Mouse (Mus musculus) erythroblast, adult 5-6 weeks (primary cell): ENCODE measurements around the gene Ninl. TPM values are rescaled to one million over a fixed set of nuclear protein-coding genes. Genes with fewer than 3 reads are reported as not detected.

Experiments
- ATAC-seq: replicated peaks from 2 replicates; pipeline ENCODE4 v1.8.0; 2016; ENCODE audit warnings: moderate number of reproducible peaks, mild to moderate bottlenecking, moderate TSS enrichment, inconsistent platforms; ENCODE audit not compliant: poor library complexity, low FRiP score, severe bottlenecking
- total RNA-seq, 2 experiments: library from RNA; stranded (forward) in 1 of 2; stranded (reverse) in 1 of 2; fragments of 150-400 nt in 1 of 2; fragments of 200-764, 138-1000 nt in 1 of 2; gene quantifications; 2 replicates each; pipeline versions ENCODE4 v1.2.3 to v1.2.4; 2015 to 2017; ENCODE audit warnings: low replicate concordance in 2 of 2

Gene Ninl
- total RNA-seq (2015; ENCODE audit: low replicate concordance) (16.9 and 21.9 TPM in 2 replicates), total RNA-seq (2017; ENCODE audit: low replicate concordance) (71.1 and 103 TPM in 2 replicates)

GRCm38 (mm10) chr2:151039232-151039695, at the start of gene Ninl, which contains the start of gene Nanp:
Ninl (minus strand) TSS chr2:151039382.
Nanp (minus strand) TSS chr2:151039398.
- peak; percentile 82 for ATAC-seq

GRCm38 (mm10) chr2:151056637-151057036, 17.5 kb upstream of the Ninl start:
- ATAC-seq = no peak

- no peak for ATAC-seq
These were observed 1.2 kb upstream of the Ninl start for GRCm38 (mm10) chr2:151040411-151040810.

GRCm38 (mm10) chr2:151039726-151040125, 544 bp upstream of the Ninl start:
- ATAC-seq = peak; percentile 24

- peak; percentile 10; the same call in 1 of the 2 replicates for ATAC-seq
These were observed 365 bp downstream of the Ninl start for GRCm38 (mm10) chr2:151038811-151039222.

GRCm38 (mm10) chr2:151037876-151038552, 1.2 kb downstream of the Ninl start:
- peak; percentile 78 for ATAC-seq

- ATAC-seq = peak; percentile 31
These were observed 1.9 kb downstream of the Ninl start for GRCm38 (mm10) chr2:151037292-151037691.

- no peak for ATAC-seq
These were observed 2.5 kb downstream of the Ninl start for GRCm38 (mm10) chr2:151036721-151037120.

- ATAC-seq = no peak
These were observed 4.7 kb downstream of the Ninl start for GRCm38 (mm10) chr2:151034435-151034834.

- no peak for ATAC-seq
These were observed 18.0 kb downstream of the Ninl start for GRCm38 (mm10) chr2:151021158-151021557.

- no peak for ATAC-seq
These were observed 23.9 kb downstream of the Ninl start for GRCm38 (mm10) chr2:151015316-151015715.

GRCm38 (mm10) chr2:151011273-151011672, 27.9 kb downstream of the Ninl start:
- peak; percentile 69 for ATAC-seq

GRCm38 (mm10) chr2:151009515-151010085, 29.6 kb downstream of the Ninl start:
- ATAC-seq = peak; percentile 34

GRCm38 (mm10) chr2:151008939-151009509, 30.2 kb downstream of the Ninl start:
- ATAC-seq = peak; percentile 79

GRCm38 (mm10) chr2:151008517-151008932, 30.7 kb downstream of the Ninl start:
- ATAC-seq = peak; percentile 41

GRCm38 (mm10) chr2:151008006-151008405, 31.2 kb downstream of the Ninl start:
- ATAC-seq = no peak

- ATAC-seq = no peak
These were observed 32.8 kb downstream of the Ninl start for GRCm38 (mm10) chr2:151006281-151006945.

GRCm38 (mm10) chr2:151004390-151004789, 34.8 kb downstream of the Ninl start:
- no peak for ATAC-seq

- no peak for ATAC-seq
These were observed 35.4 kb downstream of the Ninl start for GRCm38 (mm10) chr2:151003796-151004195.

- no peak for ATAC-seq
These were observed 37.5 kb downstream of the Ninl start for GRCm38 (mm10) chr2:151001619-151002175.
